Mouse (Mus musculus) hindbrain, postnatal 0 days (tissue): Measurements from ENCODE around the gene Sycp1. TPM values are rescaled to one million over a fixed set of nuclear protein-coding genes. Genes with fewer than 3 reads are reported as not detected.

Experiments used
- ATAC-seq: fragments of 200-750 bp; cut with Nextera tagmentation; 2 replicates; pipeline ENCODE4 v1.8.0; 2017; ENCODE audit warnings: mild to moderate bottlenecking, moderate TSS enrichment, moderate library complexity
- DNase-seq: peaks from one replicate; pipeline ENCODE4 v3.0.0-alpha.2; 2015; ENCODE audit warnings: low spot score
- H3K27ac ChIP-seq: fragments of 300-500 bp; sonication (generic); 2 replicates; pipeline ENCODE4 v1.5.1; 2014; ENCODE audit warnings: mild to moderate bottlenecking
- H3K27me3 ChIP-seq: fragments of 300-500 bp; sonication (generic); 2 replicates; pipeline ENCODE4 v1.6.1; 2014; ENCODE audit warnings: low read length, mixed read lengths; ENCODE audit not compliant: insufficient read depth
- H3K36me3 ChIP-seq: fragments of 300-500 bp; sonication (generic); 2 replicates; pipeline ENCODE4 v1.6.1; 2014; ENCODE audit warnings: low read length, mixed read lengths; ENCODE audit not compliant: insufficient read depth
- H3K4me1 ChIP-seq: fragments of 300-500 bp; sonication (generic); 2 replicates; pipeline ENCODE4 v1.6.1; 2014; ENCODE audit warnings: antibody characterized with exemption, low read length, mixed read lengths; ENCODE audit not compliant: insufficient read depth
- H3K4me2 ChIP-seq: fragments of 300-500 bp; sonication (generic); 2 replicates; pipeline ENCODE4 v1.6.1; 2014; ENCODE audit warnings: low read depth, mild to moderate bottlenecking, low read length, moderate library complexity, mixed read lengths
- H3K4me3 ChIP-seq: fragments of 300-500 bp; sonication (generic); 2 replicates; pipeline ENCODE4 v1.5.1; 2014; ENCODE audit warnings: low read length
- H3K9ac ChIP-seq: fragments of 300-500 bp; sonication (generic); replicated peaks from 2 replicates; pipeline ENCODE4 v1.6.1; 2014; ENCODE audit warnings: mild to moderate bottlenecking, low read length, moderate library complexity, mixed read lengths
- H3K9me3 ChIP-seq: fragments of 300-500 bp; sonication (generic); 2 replicates; pipeline ENCODE4 v1.6.1; 2016; ENCODE audit warnings: low read length, mixed read lengths
- CTCF ChIP-seq: IDR thresholded peaks from 2 replicates; pipeline ENCODE4 v1.5.1; 2016; ENCODE audit warnings: antibody characterized with exemption, control low read depth, low read depth
- WGBS: fragments of 180-500 bp; shearing (Covaris S2); extraction: QIAGEN DNeasy Blood & Tissue Kit; methylation state at CpG from one replicate; pipeline ENCODE4 v1.1.7; 2014; 5-methylcytosine and 5-hydroxymethylcytosine counted together
- polyA plus RNA-seq: library from polyadenylated mRNA; unstranded; fragments of >200 nt; fragmentation: Nextera tagmentation; extraction: Ambion mirVana; gene quantifications from 2 replicates; pipeline ENCODE4 v1.2.1, GENCODE M21; 2015
- total RNA-seq: library from RNA; depleted of rRNA; stranded (reverse); fragments of >200 nt; gene quantifications from 2 replicates; pipeline ENCODE4 v1.2.3, GENCODE M21; 2014

The Sycp1 gene
- total and polyA plus RNA-seq, 2 experiments from 2014 or later, result not detected

DNA sequence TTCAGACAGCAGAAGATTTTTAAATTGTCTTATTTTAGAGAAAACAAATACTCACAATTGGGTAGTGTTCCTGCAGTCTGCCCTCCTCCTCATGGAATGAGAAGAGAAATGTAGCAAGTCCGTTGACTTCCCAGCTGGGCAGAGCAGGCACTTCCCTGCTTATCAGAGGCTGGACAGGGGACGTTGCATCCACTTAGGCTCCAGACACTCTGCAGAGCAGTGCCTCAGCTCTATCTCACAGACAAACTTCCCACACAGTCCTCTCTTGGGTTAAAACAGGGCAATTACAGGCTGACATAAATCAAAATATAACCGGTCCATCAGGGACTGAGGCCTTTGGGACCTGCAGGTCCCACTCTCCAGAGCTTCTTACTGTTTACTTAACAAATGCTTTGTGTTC is 28.1 kb upstream of the Sycp1 start, which contains the start of gene Nr1h5:
Nr1h5 (minus strand) TSS at position 101 of the 400 bp plus-strand sequence.
- ATAC-seq, result no peak
- 59% methylated on average over 3 of the region's 3 CpGs for WGBS

DNA sequence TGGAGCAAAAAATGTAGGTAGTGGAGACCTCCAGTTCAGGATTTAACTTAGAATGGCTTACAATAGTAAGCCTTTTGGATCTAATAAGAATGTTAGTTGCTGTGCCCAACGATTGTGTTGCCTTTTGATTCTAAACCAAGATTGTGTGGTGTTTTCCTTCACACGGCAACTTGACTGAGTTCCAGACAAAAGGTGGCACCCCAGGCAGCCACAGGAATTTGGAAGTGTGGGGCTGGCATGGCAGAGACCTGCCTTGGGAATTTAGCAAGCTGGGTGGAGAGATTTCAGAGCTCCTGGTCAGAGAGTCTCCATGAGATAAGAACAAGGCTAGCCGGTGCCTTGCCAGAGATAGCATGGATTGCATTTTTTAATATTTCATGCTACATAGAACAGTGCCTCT is 19.7 kb upstream of the Sycp1 start:
- no peak overlapping the region for H3K4me3 ChIP-seq
- no peaks in the 10 kb centered on the region for H3K4me1 ChIP-seq
- H3K27ac ChIP-seq, result no peak overlapping the region
- H3K9ac ChIP-seq, result no peak overlapping the region
- TF ChIP-seq CTCF, result no peak
- DNase-seq (no peak), ATAC-seq (no peak)
- no peaks in the 10 kb centered on the region for H3K9me3 ChIP-seq
- WGBS, result 54% methylated on average over 3 of the region's 3 CpGs
- no peak overlapping the region for H3K4me2 ChIP-seq
- no peaks in the 10 kb centered on the region for H3K27me3 ChIP-seq
- no peaks in the 10 kb centered on the region for H3K36me3 ChIP-seq

More for the DNA sequence above, 28.1 kb upstream of the Sycp1 start, which contains the start of gene Nr1h5:
- Histone ChIP-seq H3K4me2 (no peak within 1 kb of the TSS), H3K27ac (no peak within 1 kb of the TSS), H3K27me3 (no peaks in the 10 kb centered on the region), H3K9ac (no peak within 1 kb of the TSS), H3K4me1 (no peaks in the 10 kb centered on the region), H3K36me3 (no peaks in the 10 kb centered on the region), H3K4me3 (no peak within 1 kb of the TSS), H3K9me3 (no peaks in the 10 kb centered on the region)
- no peak for TF ChIP-seq CTCF
- no peak for DNase-seq

DNA sequence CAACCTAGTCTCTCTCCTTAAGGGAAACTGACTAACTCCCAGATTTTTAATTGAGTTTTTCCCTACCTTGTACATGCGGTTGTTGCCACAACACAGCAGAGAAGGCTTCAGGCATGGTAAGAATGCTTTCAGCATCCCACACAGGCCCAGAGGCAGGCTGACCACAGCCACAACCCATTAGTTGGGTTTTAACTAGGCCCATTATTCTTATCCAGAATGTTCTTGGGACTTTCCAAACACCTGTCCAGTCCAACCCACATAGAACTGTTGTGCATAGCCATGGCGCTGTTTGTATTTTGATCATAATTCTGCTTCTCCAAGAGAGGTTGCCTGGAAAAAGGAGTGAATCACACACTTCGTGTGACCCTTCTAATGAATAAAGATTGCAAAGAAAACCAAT is 19.2 kb upstream of the Sycp1 start:
- no peaks in the 10 kb centered on the region for H3K9me3 ChIP-seq
- no peaks in the 10 kb centered on the region for H3K36me3 ChIP-seq
- TF ChIP-seq CTCF, result no peak
- H3K27ac ChIP-seq, result no peak overlapping the region
- WGBS, result 88% methylated on average over 3 of the region's 3 CpGs
- H3K4me2 ChIP-seq, result no peak overlapping the region
- H3K9ac ChIP-seq, result no peak overlapping the region
- no peak for ATAC-seq
- no peaks in the 10 kb centered on the region for H3K4me1 ChIP-seq
- H3K4me3 ChIP-seq, result no peak overlapping the region
- no peaks in the 10 kb centered on the region for H3K27me3 ChIP-seq
- no peak for DNase-seq

DNA sequence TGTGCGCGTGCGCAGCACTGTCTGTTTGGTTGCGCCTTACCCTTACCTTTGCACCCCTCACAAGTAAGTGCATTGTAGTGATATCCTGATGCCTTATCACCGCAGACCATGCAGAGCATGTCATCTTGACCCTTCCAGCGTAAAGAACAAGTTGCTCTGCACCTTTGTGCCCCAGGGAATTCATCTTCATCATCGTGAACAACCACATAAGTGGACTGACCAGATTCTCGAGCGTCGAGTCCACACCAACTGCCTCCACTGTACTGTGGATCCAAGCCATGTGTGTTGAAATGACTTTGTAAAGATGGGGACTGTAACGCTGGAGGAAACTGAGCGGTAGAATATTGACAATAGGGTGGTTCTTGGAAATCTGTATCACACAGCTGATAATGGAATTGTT is 18.6 kb upstream of the Sycp1 start:
- H3K9me3 ChIP-seq, result no peaks in the 10 kb centered on the region
- H3K9ac ChIP-seq, result no peak overlapping the region
- no peak for TF ChIP-seq CTCF
- WGBS, result 94% methylated on average over 12 of the region's 12 CpGs
- no peaks in the 10 kb centered on the region for H3K36me3 ChIP-seq
- no peak overlapping the region for H3K27ac ChIP-seq
- H3K4me3 ChIP-seq, result no peak overlapping the region
- no peak overlapping the region for H3K4me2 ChIP-seq
- H3K4me1 ChIP-seq, result no peaks in the 10 kb centered on the region
- ATAC-seq (no peak), DNase-seq (no peak)
- H3K27me3 ChIP-seq, result no peaks in the 10 kb centered on the region

DNA sequence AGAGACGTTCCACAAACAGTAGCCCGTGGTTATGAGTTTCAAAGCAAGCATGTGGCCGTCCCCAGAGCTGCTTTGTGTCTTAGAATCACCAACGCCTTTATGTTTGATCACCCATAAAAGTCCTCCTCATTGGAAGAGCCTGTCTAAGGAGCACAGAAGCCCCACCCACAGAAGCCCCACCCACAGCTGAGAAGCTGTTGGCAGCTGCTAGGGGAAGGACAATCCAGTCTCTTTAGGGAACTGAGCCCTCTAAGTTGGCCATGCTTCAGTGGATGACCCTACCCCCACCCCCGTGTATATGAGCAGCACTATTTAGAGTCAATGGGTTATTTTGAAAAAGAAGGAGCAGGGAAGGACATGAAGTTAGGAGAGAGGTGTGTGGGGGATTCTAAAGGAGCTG is 11.0 kb upstream of the Sycp1 start:
- no peak overlapping the region for H3K9ac ChIP-seq
- no peaks in the 10 kb centered on the region for H3K4me1 ChIP-seq
- no peaks in the 10 kb centered on the region for H3K9me3 ChIP-seq
- ATAC-seq (no peak), DNase-seq (no peak)
- H3K4me3 ChIP-seq, result no peak overlapping the region
- no peak for TF ChIP-seq CTCF
- H3K36me3 ChIP-seq, result no peaks in the 10 kb centered on the region
- WGBS, result 44% methylated on average over 5 of the region's 5 CpGs
- H3K27ac ChIP-seq, result no peak overlapping the region
- H3K27me3 ChIP-seq, result no peaks in the 10 kb centered on the region
- no peak overlapping the region for H3K4me2 ChIP-seq

DNA sequence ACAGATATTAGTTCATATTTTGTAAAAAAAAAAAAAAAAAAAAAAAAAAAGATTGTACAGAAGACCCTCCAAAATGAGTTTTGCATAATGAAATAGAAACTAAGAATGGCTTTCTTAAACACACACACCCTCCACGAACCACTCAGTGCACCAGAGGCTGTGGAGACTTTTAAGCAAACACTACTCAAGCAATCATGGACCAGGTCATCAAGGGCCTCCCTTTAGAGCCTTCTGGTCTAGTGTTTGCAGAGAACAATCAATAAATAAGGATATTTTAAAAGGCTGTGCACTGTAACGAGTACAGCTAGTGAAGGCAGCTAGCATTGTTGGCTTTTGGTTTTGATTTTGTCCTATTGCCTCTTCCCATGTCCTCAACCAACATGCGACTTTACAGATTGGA is 10.4 kb upstream of the Sycp1 start:
- Histone ChIP-seq H3K4me1 (no peaks in the 10 kb centered on the region), H3K27me3 (no peaks in the 10 kb centered on the region), H3K36me3 (no peaks in the 10 kb centered on the region), H3K9me3 (no peaks in the 10 kb centered on the region), H3K9ac (no peak overlapping the region), H3K27ac (no peak overlapping the region), H3K4me3 (no peak overlapping the region), H3K4me2 (no peak overlapping the region)
- 81% methylated on average over 3 of the region's 3 CpGs for WGBS
- no peak for ATAC-seq
- TF ChIP-seq CTCF, result no peak
- DNase-seq, result no peak

DNA sequence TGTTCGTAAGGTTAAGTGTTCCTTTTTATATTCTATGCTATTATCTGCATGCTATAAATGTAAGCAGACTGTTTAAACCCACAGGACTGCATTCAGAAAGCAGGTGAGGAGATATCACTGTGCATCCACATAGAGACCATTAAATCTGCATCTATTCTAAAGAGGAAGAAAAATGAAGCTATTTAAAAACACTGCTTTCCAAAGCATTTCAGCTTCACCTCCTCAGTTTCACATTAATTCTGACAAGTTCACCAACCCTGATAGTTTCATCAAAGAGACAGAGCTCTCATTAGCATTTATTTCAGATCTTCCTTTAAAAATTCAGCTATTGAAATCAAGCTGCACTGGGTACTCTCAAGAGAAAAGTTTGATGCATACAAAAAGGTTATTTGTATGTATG is 2.2 kb upstream of the Sycp1 start:
- DNase-seq (no peak), ATAC-seq (no peak)
- H3K27me3 ChIP-seq, result no peaks in the 10 kb centered on the region
- H3K9ac ChIP-seq, result no peak overlapping the region
- no peak for TF ChIP-seq CTCF
- no peak overlapping the region for H3K4me3 ChIP-seq
- no peaks in the 10 kb centered on the region for H3K36me3 ChIP-seq
- no peak overlapping the region for H3K27ac ChIP-seq
- no peak overlapping the region for H3K4me2 ChIP-seq
- WGBS, result 84% methylated on average over 1 of the region's 1 CpGs
- no peaks in the 10 kb centered on the region for H3K4me1 ChIP-seq
- no peaks in the 10 kb centered on the region for H3K9me3 ChIP-seq
